Mouse (Mus musculus) spleen, postnatal 36 days (tissue): Measurements from ENCODE around the gene D630003M21Rik.
A peak's percentile ranks its signal among the peaks of the same experiment; 100 is the strongest.

Experiments
- DNase-seq, 2 experiments: peaks; one replicate each; pipeline ENCODE4 v3.0.0; 2022; ENCODE audit warnings: low spot score in 2 of 2, mixed read lengths in 1 of 2

The D630003M21Rik gene

DNA sequence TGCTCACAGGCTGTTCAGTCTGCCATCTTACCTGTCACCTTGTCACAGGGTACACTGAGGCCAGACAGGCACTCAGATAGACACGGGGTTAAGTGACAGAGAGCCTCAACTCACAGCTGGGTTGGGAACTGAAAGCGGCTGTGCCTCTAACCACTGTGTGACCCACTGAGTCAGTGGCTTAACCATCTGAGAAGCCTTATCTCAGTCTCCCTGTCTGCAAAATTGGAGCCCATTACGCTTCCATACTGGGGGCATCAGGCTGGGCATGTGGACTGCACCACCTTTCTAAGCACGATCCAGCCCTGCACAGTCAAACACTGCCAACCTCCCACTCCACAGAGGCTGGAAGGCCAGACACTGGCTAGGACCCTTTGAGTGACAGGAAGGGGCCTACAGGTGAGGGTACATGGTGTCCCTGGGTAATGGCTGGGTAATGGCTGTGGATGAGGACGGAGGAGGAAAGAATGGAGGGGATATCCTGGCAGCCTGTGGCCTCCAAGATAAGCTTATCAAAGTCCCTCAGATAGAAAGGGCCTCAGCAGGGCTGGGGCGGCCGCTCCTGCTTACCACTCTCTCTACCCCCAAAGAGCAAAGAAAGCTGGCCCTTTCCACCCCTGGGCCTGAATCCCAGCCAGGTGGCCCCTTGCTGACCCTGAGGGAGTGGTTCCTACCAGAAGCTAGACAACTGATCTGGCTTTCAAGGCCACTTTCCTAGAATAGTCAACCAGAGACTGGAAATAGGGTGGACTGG, 87.2 kb downstream of the D630003M21Rik start:
- DNase-seq, result peak; percentile 48 to 67

GRCm38 (mm10) chr2:158141271-158141670, 87.8 kb downstream of the D630003M21Rik start:
- no peak for DNase-seq

GRCm38 (mm10) chr2:158140664-158141063, 88.4 kb downstream of the D630003M21Rik start:
- DNase-seq, result no peak

DNA sequence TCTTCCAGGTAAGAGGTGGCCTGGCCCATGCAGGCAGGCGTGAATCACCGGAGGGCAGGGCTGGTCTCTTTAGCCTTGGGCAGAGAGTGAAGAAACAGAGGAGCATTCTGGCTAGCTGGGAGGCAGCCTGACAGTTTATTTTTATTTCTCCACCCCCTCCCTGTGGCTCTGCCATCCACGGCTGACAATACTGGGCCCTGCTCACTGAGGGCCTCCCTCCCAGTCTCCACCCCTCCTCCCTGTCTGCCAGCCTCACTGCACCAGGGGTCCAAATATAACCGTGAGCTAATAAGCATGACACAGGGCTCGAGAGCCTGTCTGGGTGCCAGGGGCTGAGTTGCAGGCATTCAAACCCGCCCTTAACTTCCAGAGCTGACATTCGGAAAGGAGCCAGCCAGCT, 89.4 kb downstream of the D630003M21Rik start:
- DNase-seq, result no peak

DNA sequence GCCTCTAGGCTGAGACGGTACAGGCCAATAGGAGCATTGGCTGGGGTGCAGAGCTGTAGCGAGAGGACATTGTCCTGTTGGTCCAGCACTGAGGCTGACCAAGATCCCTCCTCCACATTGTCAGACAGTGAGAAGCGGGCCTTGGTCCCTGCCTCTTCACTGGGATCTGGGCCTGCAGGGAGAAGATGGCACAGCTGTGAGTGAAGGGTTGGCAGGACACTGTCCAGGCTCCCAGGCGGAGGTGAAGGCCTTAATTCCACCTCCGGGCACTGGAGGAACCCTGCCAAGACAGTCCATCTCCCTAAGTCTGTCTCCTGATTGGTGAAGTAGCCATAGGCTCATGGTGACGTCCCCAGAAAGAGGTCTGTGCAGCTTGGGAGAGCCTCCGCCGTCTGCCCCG, 90.2 kb downstream of the D630003M21Rik start:
- DNase-seq, result no peak

DNA sequence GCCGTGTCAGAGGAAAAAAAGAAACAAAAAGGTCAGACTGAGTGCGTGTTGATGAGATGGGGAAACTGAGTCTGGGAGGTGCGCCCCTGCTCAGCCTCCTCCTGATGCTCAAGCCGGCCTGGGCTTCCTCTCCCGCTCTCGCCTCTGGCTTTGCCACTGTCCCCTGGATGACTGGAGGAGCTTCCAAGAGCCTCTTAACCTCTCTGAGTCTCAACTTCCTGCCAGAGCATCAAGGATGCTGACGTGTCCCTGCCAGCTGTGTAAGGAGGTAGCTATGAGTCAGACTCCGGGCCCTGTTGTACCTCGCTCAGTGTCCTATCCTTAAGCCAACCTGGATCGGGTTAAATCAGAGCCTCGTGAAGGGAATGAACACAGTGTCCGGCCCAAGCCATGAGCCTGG, 91.3 kb downstream of the D630003M21Rik start:
- no peak for DNase-seq

GRCm38 (mm10) chr2:158136205-158136604, 92.8 kb downstream of the D630003M21Rik start:
- DNase-seq, result peak in 1 of 2 experiments; percentile 25

GRCm38 (mm10) chr2:158133050-158133449, 96.0 kb downstream of the D630003M21Rik start:
- DNase-seq, result peak; percentile 79
